Mouse (Mus musculus) embryonic facial prominence, embryonic 13.5 days (tissue): ENCODE results near the gene Rictor. TPM values are rescaled to one million over a fixed set of nuclear protein-coding genes. Genes with fewer than 3 reads are reported as not detected.

Experiments
- ATAC-seq: fragments of 200-750 bp; cut with Nextera tagmentation; 2 replicates; pipeline ENCODE4 v1.8.0; 2017; ENCODE audit warnings: low read depth; ENCODE audit not compliant: insufficient number of reproducible peaks, insufficient read depth, low FRiP score, low TSS enrichment
- H3K27ac ChIP-seq: fragments of 300-500 bp; sonication (generic); 2 replicates; pipeline ENCODE4 v1.5.1; 2015; ENCODE audit warnings: moderate library complexity, mild to moderate bottlenecking, inconsistent platforms
- H3K27me3 ChIP-seq: fragments of 300-500 bp; sonication (generic); 2 replicates; pipeline ENCODE4 v1.6.1; 2015; ENCODE audit warnings: mild to moderate bottlenecking, inconsistent platforms
- H3K36me3 ChIP-seq: fragments of 300-500 bp; sonication (generic); 2 replicates; pipeline ENCODE4 v1.6.1; 2015; ENCODE audit warnings: mild to moderate bottlenecking, inconsistent platforms
- H3K4me1 ChIP-seq: fragments of 300-500 bp; sonication (generic); 2 replicates; pipeline ENCODE4 v1.6.1; 2015; ENCODE audit warnings: inconsistent platforms
- H3K4me2 ChIP-seq: fragments of 300-500 bp; sonication (generic); 2 replicates; pipeline ENCODE4 v1.6.1; 2015; ENCODE audit warnings: moderate library complexity, mild to moderate bottlenecking, inconsistent platforms
- H3K4me3 ChIP-seq: fragments of 300-500 bp; sonication (generic); 2 replicates; pipeline ENCODE4 v1.5.1; 2015; ENCODE audit warnings: mild to moderate bottlenecking, inconsistent platforms
- H3K9ac ChIP-seq: fragments of 300-500 bp; sonication (generic); 2 replicates; pipeline ENCODE4 v1.6.1; 2015; ENCODE audit warnings: mild to moderate bottlenecking, inconsistent platforms
- H3K9me3 ChIP-seq: fragments of 300-500 bp; sonication (generic); 2 replicates; pipeline ENCODE4 v1.6.1; 2016; ENCODE audit warnings: inconsistent platforms
- WGBS: fragments of 180-500 bp; shearing (Covaris S2); methylation state at CpG from one replicate; pipeline ENCODE4 v1.1.7; 2015; ENCODE audit warnings: mixed read lengths; 5-methylcytosine and 5-hydroxymethylcytosine counted together
- polyA plus RNA-seq: library from polyadenylated mRNA; unstranded; fragments of >200 nt; fragmentation: Nextera tagmentation; extraction: Ambion mirVana; gene quantifications from 2 replicates; pipeline ENCODE4 v1.2.1, GENCODE M21; 2015

Gene Rictor
- polyA plus RNA-seq, result 45.1 and 45.9 TPM in 2 replicates

GRCm38 (mm10) chr15:6707936-6708525 is at the start of gene Rictor:
Gene Rictor (plus strand): TSS chr15:6708379.
- Histone ChIP-seq H3K4me1 (peaks cover 27% of the 10 kb centered on the region), H3K4me2 (peak within 1 kb of the TSS; percentile 92), H3K36me3 (no peaks in the 10 kb centered on the region), H3K4me3 (peak within 1 kb of the TSS; percentile 96), H3K27me3 (peaks cover 16% of the 10 kb centered on the region), H3K9me3 (no peaks in the 10 kb centered on the region), H3K27ac (peak within 1 kb of the TSS; percentile 94), H3K9ac (peak within 1 kb of the TSS; percentile 92)
- under 1% methylated on average over 50 of the region's 82 CpGs for WGBS
- ATAC-seq, result peak; percentile 86

DNA sequence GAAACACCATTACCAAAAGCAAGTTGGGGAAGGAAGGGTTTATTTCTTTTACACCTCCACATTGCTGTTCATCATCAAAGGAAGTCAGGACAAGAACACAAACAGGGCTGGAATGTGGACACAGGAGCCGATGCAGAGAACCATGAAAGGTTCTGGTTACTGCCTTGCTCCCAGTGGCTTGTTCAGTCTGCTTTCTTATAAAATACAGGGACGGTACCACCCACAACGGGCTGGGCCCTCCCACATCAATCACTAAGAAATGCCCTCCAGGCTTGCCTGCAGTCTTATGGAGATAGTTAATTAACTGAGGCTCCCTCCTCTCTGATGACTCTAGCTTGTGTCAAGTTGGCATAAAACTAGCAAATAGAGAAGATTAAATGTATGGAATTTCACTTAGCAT is 46.2 kb upstream of the Rictor start:
- H3K4me3 ChIP-seq, result no peak overlapping the region
- no peak overlapping the region for H3K27ac ChIP-seq
- no peaks in the 10 kb centered on the region for H3K36me3 ChIP-seq
- H3K4me2 ChIP-seq, result no peak overlapping the region
- H3K9ac ChIP-seq, result no peak overlapping the region
- H3K4me1 ChIP-seq, result 0 out of 2 replicates have a peak, but pooled peaks cover 4% of the 10 kb centered on the region
- H3K27me3 ChIP-seq, result no peaks in the 10 kb centered on the region
- no peaks in the 10 kb centered on the region for H3K9me3 ChIP-seq
- WGBS, result 48% methylated on average over 3 of the region's 3 CpGs
- no peak for ATAC-seq

GRCm38 (mm10) chr15:6663991-6664390 is 44.2 kb upstream of the Rictor start:
- Histone ChIP-seq H3K27me3 (no peaks in the 10 kb centered on the region), H3K36me3 (no peaks in the 10 kb centered on the region), H3K4me2 (no peak overlapping the region), H3K9ac (no peak overlapping the region), H3K27ac (no peak overlapping the region), H3K4me3 (no peak overlapping the region), H3K4me1 (peaks cover 7% of the 10 kb centered on the region; the same call in 1 of the 2 replicates), H3K9me3 (no peaks in the 10 kb centered on the region)
- WGBS, result 71% methylated on average over 7 of the region's 7 CpGs
- ATAC-seq, result no peak

DNA sequence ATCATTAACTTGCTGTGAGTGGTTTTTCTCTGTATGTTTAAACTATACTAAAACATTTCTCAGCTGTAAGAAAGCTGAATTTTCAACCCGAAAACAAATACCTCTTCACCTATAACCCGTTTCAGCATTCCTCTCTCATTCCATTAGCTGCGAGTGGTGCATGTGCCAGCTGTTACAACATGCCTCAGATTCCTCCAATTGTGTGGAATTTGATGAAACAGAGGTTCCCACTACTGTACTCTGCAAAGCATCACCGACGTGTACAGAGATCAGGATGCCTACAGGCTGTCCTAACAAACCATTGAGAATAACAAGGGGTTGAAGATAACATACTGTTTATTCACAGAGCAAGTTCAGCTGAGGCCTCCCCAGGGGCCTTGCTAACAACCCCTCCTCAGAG is 42.1 kb upstream of the Rictor start:
- H3K4me3 ChIP-seq, result no peak overlapping the region
- H3K4me1 ChIP-seq, result peaks cover 3% of the 10 kb centered on the region; the same call in 1 of the 2 replicates
- no peaks in the 10 kb centered on the region for H3K9me3 ChIP-seq
- no peak overlapping the region for H3K4me2 ChIP-seq
- H3K27me3 ChIP-seq, result no peaks in the 10 kb centered on the region
- WGBS, result 38% methylated on average over 5 of the region's 5 CpGs
- no peaks in the 10 kb centered on the region for H3K36me3 ChIP-seq
- no peak for ATAC-seq
- no peak overlapping the region for H3K9ac ChIP-seq
- no peak overlapping the region for H3K27ac ChIP-seq

- H3K27me3 ChIP-seq, result no peaks in the 10 kb centered on the region
- no peak overlapping the region for H3K9ac ChIP-seq
- H3K36me3 ChIP-seq, result no peaks in the 10 kb centered on the region
- peaks cover 3% of the 10 kb centered on the region; the same call in 1 of the 2 replicates for H3K4me1 ChIP-seq
- H3K9me3 ChIP-seq, result no peaks in the 10 kb centered on the region
- H3K4me2 ChIP-seq, result no peak overlapping the region
- H3K27ac ChIP-seq, result no peak overlapping the region
- ATAC-seq, result no peak
- no peak overlapping the region for H3K4me3 ChIP-seq
- 22% methylated on average over 14 of the region's 14 CpGs for WGBS
These were observed 39.3 kb upstream of the Rictor start for GRCm38 (mm10) chr15:6668793-6669437.

GRCm38 (mm10) chr15:6678479-6678878 is 29.7 kb upstream of the Rictor start:
- Histone ChIP-seq H3K4me2 (no peak overlapping the region), H3K9me3 (no peaks in the 10 kb centered on the region), H3K4me1 (no peaks in the 10 kb centered on the region), H3K27ac (no peak overlapping the region), H3K9ac (no peak overlapping the region), H3K36me3 (no peaks in the 10 kb centered on the region), H3K4me3 (no peak overlapping the region), H3K27me3 (no peaks in the 10 kb centered on the region)
- WGBS, result 82% methylated on average over 2 of the region's 2 CpGs
- ATAC-seq, result no peak

DNA sequence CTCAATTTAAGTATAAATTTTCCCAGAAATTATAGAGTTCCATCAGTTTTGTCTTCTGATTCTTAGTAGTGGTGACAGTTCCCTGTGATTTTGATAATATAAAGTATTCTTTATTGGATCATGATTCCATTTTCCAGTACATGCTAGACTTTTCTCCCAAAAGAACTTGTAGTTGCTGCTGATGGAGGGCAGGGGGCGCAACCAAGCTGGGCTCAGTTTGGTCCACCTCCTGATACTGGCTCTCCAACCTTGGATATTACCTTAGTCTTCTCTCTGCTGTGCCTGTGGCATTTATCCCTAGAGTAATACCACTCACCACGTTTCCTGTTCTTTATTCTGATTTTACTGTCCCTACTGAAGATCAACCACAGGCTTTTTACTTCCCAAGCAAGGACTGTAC is 6.0 kb upstream of the Rictor start:
- no peak for ATAC-seq
- Histone ChIP-seq H3K27me3 (peaks cover 16% of the 10 kb centered on the region), H3K27ac (no peak overlapping the region), H3K9ac (no peak overlapping the region), H3K36me3 (no peaks in the 10 kb centered on the region), H3K4me3 (no peak overlapping the region), H3K9me3 (no peaks in the 10 kb centered on the region), H3K4me2 (no peak overlapping the region), H3K4me1 (no peaks in the 10 kb centered on the region)
- WGBS, result 65% methylated on average over 2 of the region's 2 CpGs

- H3K9ac ChIP-seq, result no peak overlapping the region
- no peaks in the 10 kb centered on the region for H3K36me3 ChIP-seq
- no peaks in the 10 kb centered on the region for H3K9me3 ChIP-seq
- H3K4me2 ChIP-seq, result no peak overlapping the region
- no peak overlapping the region for H3K4me3 ChIP-seq
- no peak for ATAC-seq
- H3K27me3 ChIP-seq, result peaks cover 16% of the 10 kb centered on the region
- peaks cover 14% of the 10 kb centered on the region for H3K4me1 ChIP-seq
- H3K27ac ChIP-seq, result no peak overlapping the region
- 59% methylated on average over 7 of the region's 7 CpGs for WGBS
These were observed 2.8 kb upstream of the Rictor start for GRCm38 (mm10) chr15:6705351-6705901.

DNA sequence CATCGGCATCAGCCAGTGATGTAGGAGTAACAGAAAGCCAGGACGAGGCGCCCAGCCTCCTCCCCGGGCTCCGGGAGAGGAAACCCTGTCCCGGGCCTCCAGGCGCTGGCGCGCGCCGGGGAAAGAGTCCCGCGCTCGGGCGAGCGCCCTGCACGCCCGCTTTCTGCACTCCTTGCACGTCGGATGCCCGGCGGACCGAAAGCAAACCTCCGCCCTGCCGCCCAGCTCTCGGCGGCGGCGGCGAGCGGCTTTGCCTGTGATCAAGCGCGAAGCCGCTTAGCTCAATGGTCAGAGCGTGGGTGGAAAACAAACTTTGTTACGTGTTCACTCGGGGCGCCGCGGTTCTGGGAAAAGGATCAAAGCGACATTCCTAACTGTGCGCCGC is 636 bp upstream of the Rictor start:
- H3K27me3 ChIP-seq, result peaks cover 16% of the 10 kb centered on the region
- peak overlapping the region; percentile 92 for H3K4me2 ChIP-seq
- peak overlapping the region; percentile 96 for H3K4me3 ChIP-seq
- H3K27ac ChIP-seq, result peak overlapping the region; percentile 94; the same call in 1 of the 2 replicates
- 0% methylated on average over 43 of the region's 43 CpGs for WGBS
- peak overlapping the region; percentile 92 for H3K9ac ChIP-seq
- peak; percentile 52 for ATAC-seq
- H3K9me3 ChIP-seq, result no peaks in the 10 kb centered on the region
- H3K4me1 ChIP-seq, result peaks cover 25% of the 10 kb centered on the region
- no peaks in the 10 kb centered on the region for H3K36me3 ChIP-seq

DNA sequence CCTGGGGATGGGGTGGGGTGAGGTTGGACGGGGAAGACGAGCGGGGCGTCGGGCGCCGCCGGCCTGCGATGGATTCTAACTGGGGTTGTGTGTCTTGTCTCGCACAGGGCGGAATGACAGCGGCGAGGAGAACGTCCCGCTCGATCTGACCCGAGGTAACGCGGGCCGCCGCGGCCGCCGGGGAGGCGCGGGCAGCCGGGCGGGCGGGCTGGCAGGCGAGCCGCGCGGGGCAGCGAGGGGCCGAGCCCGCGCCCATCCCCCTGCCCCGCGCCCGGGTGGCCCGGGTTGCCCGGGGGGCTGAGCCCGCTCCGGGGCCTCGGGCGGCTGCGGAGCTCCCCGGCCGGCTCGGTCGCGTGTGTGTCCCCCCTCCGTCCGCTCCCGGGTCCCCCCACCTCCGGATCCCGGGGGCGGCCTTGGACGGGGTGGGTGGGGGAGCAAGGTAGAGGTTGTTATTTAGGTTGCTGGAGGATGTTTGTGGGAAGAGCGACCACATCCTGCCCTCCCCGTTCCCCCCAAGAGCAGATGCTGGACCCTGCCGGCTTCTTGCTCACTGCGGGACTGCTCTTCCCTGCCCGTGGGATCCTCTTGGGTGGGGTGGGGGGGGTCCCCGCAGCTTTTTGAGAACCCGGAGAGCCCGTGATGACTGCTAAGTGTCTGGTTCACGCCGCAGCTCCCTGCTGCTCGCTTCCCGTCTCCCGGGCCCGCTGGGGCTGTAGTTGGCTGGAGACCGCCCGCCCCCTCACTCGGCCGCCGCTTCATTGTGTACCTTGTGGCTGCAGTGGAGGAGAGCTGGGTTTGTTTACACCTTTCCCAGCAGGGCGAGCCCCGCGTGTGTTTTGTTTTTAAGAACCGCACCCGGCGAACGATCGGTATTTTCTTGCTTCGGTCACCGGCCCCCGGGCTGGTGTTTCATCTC is 605 bp downstream of the Rictor start:
- under 1% methylated on average over 66 of the region's 89 CpGs for WGBS

GRCm38 (mm10) chr15:6709618-6710017 is 1.4 kb downstream of the Rictor start:
- Histone ChIP-seq H3K4me2 (peak overlapping the region; percentile 92), H3K9ac (peak overlapping the region; percentile 92), H3K4me3 (peak overlapping the region; percentile 96), H3K27me3 (peaks cover 16% of the 10 kb centered on the region), H3K9me3 (no peaks in the 10 kb centered on the region), H3K36me3 (no peaks in the 10 kb centered on the region), H3K27ac (no peak overlapping the region), H3K4me1 (peaks cover 39% of the 10 kb centered on the region)
- 9% methylated on average over 8 of the region's 8 CpGs for WGBS
- ATAC-seq, result no peak

More for the DNA sequence above, 605 bp downstream of the Rictor start:
- Histone ChIP-seq H3K4me1 (peaks cover 35% of the 10 kb centered on the region), H3K9me3 (no peaks in the 10 kb centered on the region), H3K27me3 (peaks cover 16% of the 10 kb centered on the region), H3K36me3 (no peaks in the 10 kb centered on the region), H3K27ac (peak overlapping the region; percentile 94), H3K9ac (peak overlapping the region; percentile 92), H3K4me3 (peak overlapping the region; percentile 96), H3K4me2 (peak overlapping the region; percentile 92)
- peak; percentile 74 for ATAC-seq
